Mouse (Mus musculus) frontal cortex, postnatal 14 days (tissue): Measurements from ENCODE around the gene Pnmt.

Source experiments
- DNase-seq, 2 experiments: peaks; one replicate each; pipeline ENCODE4 v3.0.0; 2022; ENCODE audit warnings: low spot score in 2 of 2

Pnmt gene

GRCm38 (mm10) chr11:98413731-98414130, 27.5 kb downstream of the Pnmt start:
- DNase-seq = no peak

DNA sequence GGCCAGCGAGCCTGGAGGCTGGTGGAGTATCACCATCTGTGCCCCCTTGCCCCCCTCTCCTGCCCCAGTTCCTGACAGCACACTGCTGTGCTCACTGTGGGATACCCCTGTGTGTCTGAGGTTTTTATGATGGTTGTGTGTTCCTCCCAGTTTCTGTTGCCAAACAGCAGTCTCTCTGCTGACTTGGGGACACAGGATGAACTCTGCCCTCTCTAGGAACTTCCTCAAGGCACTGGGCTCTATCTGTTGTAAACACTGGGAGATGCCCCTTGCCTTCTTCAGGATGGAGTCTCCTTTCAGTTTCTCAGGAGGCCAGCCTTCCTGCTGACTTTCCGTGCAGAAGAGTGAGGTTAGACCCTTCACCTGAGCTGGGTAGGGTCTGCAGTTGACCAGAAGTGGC, 27.9 kb downstream of the Pnmt start:
- no peak for DNase-seq

DNA sequence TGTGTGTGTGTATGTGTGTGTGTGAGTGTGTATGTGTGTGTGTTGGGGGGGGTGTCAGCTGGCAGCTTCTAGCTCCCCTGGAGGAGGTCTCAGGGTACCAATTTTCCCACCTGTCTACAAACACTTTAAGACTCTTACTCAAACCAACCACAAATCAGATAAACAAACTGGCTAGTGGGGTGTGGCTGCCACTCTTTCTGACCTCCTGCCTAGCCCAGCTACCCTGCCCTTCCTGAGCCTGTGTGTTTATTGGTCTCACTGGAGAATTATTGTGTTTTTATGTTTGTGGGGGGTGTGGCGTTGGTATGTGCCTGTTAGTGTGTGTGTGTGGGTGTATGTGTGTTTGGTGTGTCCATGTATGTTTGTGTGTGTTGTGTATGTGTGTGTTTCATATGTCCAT, 30.8 kb downstream of the Pnmt start:
- no peak for DNase-seq

DNA sequence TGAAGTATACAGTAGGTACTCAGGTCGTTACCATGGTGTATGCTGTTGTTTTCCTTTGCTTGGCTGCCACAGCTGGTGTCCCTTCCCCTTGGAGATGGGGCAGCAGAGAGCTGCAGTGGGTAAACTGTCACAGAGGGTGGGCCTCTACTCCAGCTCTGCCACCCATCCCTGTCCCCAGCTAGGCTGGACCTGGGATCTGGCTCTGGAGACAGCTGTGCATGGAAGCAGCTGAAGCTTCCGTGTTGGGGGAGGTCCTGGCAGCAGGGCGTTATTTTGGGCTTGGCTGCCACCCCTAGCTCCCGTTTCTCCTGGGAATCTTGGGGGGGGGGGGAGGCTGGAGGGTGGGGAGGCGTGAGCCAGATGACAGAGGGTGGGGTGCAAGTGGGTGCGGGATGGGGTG, 32.0 kb downstream of the Pnmt start:
- no peak for DNase-seq

DNA sequence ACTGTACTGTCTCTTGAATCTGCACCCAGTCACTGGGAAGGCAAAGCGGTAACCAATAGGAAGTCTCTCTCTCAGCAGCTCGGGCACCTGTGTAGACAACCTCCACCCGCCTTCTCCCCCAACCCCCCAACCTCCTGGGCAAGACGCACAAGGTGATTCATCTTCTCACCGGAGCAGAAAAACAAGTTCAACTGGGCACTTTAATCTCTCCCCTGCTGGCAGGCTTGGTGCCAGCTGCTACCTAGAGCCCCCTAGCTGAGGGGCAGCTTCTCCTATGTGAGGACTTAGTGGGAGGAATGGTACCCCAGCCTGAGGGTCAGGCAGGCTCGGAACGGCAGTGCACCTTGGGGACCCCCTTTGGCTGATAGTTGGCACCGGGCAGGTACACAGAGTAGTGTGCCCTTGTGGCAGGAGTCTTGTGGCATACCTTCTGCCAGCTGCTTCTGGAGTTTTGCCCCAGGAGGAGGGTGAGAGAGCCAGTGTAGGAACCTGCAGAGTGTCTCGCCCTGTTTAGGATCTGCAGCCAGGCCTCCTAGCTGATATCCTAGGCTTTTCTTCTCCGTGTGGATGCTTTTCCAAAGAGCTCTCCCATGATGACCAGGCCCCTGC, 32.8 kb downstream of the Pnmt start:
- DNase-seq = no peak

DNA sequence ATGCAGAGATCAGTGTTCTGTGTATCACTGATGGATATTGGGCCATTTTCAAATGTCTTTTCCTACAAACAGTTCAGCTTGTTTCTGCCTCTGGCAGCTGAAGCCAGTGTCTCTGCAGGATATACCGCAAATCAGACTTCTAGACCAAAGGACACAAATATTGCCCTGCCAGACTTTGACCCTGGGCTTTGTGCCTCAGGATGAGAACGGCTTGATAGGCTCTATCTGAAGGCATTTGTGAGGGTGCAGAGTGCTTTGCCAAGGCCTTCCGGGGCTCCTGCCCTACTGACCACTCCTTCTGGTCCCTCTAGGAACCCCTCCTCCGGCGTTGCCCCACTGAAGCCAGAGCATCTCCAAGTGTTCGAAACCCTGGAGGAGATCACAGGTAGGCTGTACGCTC, 40.3 kb downstream of the Pnmt start:
- DNase-seq = no peak

GRCm38 (mm10) chr11:98428436-98428835, 42.2 kb downstream of the Pnmt start:
- no peak for DNase-seq

GRCm38 (mm10) chr11:98431743-98432502, 45.7 kb downstream of the Pnmt start:
- no peak for DNase-seq

DNA sequence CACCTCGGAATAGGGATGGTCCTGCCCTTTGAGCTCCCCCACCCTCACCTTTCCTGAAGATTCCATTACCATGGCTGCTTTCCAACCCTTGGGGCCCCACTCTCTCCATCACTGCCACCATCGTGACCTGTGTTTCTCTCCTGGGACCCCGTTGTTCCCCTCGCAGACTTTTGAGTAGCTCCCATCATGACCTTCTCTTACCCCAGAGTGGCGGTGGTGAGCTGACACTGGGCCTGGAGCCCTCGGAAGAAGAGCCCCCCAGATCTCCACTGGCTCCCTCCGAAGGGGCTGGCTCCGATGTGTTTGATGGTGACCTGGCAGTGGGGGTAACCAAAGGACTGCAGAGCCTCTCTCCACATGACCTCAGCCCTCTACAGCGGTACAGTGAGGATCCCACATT, 49.5 kb downstream of the Pnmt start:
- DNase-seq = no peak

DNA sequence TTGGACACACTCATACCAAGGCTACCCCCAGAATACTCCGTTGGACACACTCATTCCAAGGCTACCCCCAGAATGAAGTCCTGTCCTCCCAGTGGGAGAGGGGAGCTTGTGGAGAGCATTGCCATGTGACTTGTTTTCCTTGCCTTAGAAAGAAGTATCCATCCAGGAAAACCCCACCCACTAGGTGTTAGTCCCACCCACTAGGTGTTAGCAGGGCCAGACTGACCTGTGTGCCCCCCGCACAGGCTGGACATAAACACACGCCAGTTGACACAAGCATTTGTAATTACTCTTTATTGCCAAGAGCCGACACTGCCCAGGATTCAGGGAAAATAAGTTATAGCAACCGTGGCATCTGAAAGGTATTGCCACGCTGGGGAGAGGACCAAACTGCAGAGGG, 51.2 kb downstream of the Pnmt start:
- no peak for DNase-seq
